Mouse (Mus musculus) embryonic facial prominence, embryonic 13.5 days (tissue): Measurements from ENCODE around the gene Ap5z1. TPM values are rescaled to one million over a fixed set of nuclear protein-coding genes. Genes with fewer than 3 reads are reported as not detected.

Source experiments
- polyA plus RNA-seq: library from polyadenylated mRNA; unstranded; fragments of >200 nt; fragmentation: Nextera tagmentation; extraction: Ambion mirVana; gene quantifications from 2 replicates; pipeline ENCODE4 v1.2.1, GENCODE M21; 2015

Ap5z1 gene
- polyA plus RNA-seq, 1 experiment from 2014 or later = 9.7 TPM

Other genes starting within 250 kb of the Ap5z1 start
- gene Foxk1, start 62.4 kb upstream of the Ap5z1 start, polyA plus RNA-seq = 5.0 and 6.3 TPM in 2 replicates
- gene Papolb, start 66.1 kb downstream of the Ap5z1 start, polyA plus RNA-seq = 0.04 and 0.18 TPM in 2 replicates
- 6.0 and 8.0 TPM in 2 replicates for gene Radil, start 87.2 kb downstream of the Ap5z1 start, polyA plus RNA-seq
- gene Mmd2, start 144.9 kb downstream of the Ap5z1 start, polyA plus RNA-seq = 3.1 and 3.6 TPM in 2 replicates
- 50.2 and 55.0 TPM in 2 replicates for gene Wipi2, start 163.8 kb downstream of the Ap5z1 start, polyA plus RNA-seq
- gene Slc29a4, start 228.6 kb downstream of the Ap5z1 start, polyA plus RNA-seq = 11.4 and 12.8 TPM in 2 replicates